Mouse (Mus musculus) gastrocnemius, postnatal 10 days (tissue): ENCODE measurements around the gene Gimap3. TPM values are rescaled to one million over a fixed set of nuclear protein-coding genes. Genes with fewer than 3 reads are reported as not detected.
A peak's percentile ranks its signal among the peaks of the same experiment; 100 is the strongest.

Source experiments
- DNase-seq: peaks from one replicate; pipeline ENCODE4 v3.0.0; 2021; ENCODE audit warnings: mixed read lengths
- total RNA-seq, 2 experiments: library from RNA; stranded (reverse); gene quantifications; 2 replicates each; pipeline ENCODE4 v1.2.3; 2021

Gimap3 gene
- total RNA-seq, 2 experiments from 2014 or later = 0.16 to 0.20 TPM

DNA sequence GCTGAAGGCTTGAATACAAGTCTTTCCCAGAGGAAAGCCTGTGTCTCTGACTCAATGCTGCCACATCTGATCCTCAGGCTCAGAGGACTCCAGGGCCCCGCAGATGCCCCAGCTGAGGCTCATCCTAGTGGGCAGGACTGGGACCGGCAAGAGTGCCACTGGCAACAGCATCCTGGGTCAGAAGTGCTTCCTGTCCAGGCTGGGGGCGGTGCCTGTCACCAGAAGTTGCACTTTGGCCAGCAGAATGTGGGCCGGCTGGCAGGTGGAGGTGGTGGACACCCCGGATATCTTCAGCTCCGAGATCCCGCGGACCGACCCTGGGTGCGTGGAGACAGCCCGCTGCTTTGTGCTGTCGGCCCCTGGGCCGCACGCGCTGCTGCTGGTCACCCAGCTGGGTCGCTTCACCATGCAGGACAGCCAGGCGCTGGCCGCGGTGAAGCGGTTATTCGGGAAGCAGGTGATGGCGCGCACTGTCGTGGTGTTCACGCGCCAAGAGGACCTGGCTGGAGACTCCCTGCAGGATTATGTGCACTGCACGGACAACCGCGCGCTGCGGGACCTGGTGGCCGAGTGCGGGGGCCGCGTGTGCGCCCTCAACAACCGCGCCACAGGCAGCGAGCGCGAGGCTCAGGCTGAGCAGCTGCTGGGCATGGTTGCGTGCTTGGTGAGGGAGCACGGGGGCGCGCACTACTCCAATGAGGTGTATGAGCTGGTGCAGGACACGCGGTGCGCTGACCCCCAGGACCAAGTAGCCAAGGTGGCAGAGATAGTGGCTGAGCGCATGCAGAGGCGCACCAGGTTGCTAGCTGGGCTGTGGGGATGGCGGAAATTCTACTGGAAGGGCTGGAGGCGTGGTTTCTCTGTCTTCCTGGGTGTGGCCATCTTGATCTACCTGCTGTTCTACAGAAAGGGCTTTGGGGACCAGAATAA lies 28.0 kb downstream of the Gimap3 start:
- DNase-seq = no peak

DNA sequence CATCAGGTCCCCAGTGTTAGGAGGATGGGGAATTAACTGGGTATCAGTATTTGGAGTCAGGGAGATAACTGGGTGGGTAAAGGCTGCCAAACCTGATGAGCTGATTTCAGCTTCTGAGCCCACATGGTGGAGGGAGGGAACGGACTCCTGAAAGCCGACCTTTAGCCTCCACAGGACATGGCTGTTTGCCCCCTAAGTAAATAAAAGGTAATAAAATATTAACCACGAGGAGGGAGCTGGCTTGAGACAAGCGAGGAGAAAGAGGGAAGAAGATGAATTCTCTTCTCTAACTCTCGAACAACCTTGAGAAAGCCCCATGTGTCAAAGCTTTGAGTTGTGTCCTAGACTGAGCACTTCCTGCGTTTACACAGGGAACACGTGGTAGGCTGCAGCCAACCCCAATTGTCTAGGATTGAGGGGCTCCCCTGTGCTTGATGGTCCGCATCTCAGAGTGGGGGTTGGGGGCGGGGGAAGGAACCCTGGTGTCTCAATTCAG lies 28.9 kb downstream of the Gimap3 start:
- DNase-seq = no peak

DNA sequence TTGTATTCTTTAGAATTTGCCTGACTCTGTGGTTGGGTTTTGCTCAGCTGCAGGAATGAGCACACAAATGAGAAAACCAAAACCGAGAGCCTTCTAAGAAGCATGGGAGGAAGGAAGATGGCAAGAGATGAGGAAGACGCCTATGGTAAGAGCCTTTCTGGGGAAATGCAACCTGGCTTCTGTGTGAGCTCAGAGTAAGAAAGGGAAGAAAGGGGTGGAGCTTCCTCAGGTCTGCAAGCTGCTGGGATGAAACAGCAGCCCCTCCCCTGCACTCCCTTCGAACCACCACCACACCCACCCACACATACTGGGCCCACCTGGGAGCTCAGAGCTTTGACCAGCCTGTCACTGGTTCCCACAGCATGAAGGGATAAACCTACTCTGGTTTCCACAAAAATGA lies 29.4 kb downstream of the Gimap3 start:
- no peak for DNase-seq

DNA sequence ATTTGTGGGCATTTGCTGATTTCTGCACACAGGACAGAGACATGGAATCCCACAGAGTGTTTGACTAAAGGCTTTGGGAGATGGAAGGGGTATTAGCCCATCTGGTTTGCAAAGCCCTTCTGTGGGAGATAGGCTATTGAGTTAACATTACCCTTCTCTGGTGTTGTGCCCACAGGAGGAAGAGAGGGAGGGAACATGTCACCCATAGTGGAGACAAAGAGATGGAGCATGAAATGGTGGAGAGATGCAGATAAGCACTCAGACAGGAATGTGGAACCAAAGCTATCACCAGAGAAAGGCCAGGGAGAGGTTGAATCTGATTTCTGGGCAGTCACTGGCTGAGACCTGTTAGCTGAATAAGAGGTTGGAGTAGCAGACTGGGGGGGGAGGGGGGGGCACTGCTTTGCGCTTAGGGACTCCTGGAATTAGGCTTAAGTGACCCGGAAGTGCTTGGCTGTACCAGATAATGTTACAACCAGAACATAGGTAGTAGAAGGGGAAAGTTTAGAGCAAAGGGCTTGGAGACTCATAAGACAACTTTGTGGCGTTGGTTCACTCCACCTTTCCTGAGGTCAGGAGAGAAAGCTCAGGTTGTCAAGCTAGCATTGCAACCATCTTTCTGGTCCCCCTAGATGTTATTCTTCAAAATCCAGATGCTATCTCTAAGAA lies 30.0 kb downstream of the Gimap3 start:
- DNase-seq = no peak

DNA sequence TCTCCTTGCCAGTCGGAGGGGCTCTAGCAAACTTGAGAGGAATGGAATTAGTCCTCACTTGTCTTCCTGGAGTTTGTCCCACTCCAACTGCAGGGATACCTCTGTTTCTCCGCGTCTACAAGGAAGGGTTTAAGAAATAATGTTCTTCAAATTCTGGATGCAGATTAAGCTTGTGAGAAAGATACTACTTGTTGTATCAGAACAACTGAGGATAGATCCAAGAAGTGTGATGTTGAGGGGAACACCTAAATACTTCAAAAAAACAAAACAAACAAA lies 30.9 kb downstream of the Gimap3 start:
- DNase-seq = no peak

DNA sequence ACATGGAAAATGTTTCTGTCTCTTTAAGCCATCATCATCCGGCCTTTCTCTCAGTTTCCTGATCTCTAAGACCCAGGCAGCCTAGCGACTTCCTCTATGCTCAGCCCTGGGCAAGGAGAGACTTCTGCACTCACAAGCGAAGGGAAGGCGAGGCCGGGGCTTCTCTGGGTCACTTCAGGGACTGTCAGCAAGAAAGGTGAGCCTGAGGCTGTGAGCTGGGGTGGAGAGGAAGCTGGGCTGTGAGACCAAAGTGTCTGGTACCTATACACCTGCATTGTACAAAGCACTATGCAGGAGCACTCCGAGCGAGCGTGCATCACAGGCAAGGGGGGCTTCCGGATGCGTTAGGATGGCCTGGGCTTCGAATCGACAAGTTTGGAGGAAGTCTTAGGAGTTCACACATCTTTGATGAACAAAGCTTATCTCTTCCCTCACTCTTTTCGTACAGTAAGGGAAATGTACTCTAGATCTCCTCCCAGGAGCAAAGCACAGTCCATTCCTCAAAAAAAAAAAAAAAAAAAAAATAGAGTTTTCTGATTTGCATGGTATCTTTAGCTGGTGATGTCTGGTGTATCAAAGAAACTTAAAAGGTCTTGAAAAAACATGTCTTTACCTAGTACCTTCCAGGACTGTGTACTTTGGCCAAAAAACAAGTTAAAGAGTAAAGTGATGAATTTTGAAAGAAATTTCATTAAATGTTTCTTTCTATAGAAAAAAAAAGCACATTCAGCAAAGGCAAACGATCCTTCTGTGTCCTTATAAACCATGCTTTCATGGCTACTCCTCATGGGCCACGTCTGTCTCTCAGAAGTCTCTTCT lies 31.5 kb downstream of the Gimap3 start, which contains the start of gene Gimap1:
Gene Gimap1, plus strand, starts transcription at position 94 of the 819 bp plus-strand sequence.
- DNase-seq = no peak

DNA sequence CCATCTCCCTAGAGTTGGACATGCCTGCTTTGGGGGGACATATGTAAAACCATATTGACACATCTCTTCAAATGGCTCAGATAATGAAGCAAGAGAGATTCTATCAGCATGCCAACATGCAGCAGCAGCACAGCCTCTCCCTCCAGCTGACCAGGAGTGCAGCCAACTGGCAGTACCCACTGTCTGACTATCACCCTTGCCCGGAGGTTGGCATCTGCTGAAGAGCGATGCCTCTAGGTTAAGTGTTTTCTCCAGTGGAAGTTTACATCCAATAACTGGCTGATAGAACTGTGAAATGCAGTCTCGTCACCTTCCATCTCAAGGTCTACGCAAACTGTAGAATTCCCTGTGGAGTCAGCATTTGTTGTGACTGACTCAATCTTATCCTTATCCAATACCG lies 33.0 kb downstream of the Gimap3 start:
- DNase-seq = no peak

DNA sequence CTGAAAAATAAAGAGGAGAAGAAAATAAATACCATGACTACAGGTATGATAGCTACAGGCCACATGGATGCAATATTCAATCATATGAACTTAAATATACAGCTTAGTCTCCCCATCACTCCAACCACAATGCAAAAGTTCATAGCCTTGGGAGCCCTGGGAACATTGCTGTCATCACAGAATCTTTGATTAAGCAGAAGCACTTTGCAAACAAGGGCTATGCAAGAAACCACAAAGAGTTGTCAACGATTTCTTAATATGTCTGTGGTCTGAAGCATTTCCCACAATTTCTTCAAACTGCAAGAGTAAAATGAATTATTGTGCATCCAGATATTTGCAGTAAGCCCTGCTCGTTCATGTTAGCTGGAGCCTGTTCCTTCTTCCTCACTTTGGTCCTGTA lies 33.6 kb downstream of the Gimap3 start:
- no peak for DNase-seq

DNA sequence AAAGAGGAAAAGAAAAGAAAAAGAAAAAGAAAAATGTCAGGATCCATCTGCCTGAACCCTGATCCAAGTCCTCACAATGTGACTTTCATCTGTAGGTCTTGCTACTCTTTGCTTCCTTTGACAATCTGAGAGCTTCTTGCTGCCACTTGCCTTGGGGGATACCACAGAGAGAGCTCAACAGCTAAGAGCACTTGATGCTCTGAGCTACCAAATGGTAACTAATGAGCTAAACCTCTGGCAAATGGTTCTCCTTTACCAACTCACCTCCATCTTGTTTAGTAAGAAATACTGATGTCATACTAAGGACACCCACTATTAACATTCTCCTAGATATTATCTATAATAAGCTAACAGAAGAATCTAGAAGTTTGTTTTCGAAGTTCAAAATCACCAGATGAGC lies 37.0 kb downstream of the Gimap3 start:
- no peak for DNase-seq

DNA sequence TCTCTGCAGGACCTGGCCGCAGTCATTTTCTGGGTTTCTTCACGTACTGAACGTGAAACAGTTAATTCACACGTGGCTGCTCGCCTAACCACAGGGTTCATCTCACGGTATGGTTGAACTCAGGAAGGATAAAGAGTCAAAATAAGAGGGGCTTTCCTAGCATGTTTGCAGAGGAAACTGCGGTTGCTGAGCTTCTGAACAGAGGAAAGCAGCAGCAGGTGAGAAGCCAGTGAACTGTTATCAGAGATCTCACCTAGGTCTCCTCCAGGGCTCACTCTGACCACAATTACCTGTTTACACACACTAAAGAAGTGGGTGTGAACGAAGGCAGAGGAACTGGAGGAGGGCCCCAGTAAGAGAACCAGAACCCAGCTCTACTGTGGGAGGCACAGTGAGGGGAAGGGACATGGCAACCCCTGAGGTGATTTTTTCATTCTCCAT lies 37.8 kb downstream of the Gimap3 start:
- no peak for DNase-seq

DNA sequence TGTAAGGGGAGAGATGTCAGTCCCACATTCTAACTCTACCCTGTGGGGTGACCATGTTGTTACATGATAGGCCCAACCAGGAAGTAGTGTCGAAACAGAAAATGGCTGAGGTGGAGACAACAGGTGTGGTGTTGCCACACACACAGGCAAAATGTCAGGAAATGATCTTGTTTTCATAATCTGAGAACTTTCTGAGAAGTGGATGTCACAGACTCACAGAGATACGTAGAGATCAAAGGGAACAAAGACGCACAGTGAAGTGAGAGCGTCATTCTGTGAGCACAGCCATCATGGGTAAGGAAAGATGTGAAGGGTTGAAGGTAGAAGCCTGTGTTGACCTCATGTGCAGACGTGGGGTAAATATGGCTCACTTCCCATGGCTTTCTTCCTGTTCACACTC lies 42.9 kb downstream of the Gimap3 start:
- no peak for DNase-seq

DNA sequence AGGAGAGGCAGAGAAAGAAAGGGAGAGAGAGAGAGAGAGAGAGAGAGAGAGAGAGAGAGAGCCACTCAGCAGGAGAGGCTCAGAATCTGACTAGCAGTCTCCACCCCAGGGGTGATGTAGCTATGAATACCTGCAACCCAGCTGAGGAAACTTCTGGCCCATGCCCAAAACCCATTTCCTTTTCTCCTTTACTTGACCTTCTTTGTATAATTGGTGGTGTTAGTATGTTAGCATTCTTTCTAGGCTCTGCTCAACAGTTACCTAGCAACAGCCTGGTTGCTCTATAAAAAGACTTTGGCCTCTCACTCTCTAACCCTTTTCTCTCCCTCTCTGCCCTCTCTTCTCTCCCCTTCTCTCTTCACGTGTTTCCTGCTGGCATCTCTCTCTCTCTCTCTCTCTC lies 45.2 kb downstream of the Gimap3 start:
- DNase-seq = peak; percentile 17

DNA sequence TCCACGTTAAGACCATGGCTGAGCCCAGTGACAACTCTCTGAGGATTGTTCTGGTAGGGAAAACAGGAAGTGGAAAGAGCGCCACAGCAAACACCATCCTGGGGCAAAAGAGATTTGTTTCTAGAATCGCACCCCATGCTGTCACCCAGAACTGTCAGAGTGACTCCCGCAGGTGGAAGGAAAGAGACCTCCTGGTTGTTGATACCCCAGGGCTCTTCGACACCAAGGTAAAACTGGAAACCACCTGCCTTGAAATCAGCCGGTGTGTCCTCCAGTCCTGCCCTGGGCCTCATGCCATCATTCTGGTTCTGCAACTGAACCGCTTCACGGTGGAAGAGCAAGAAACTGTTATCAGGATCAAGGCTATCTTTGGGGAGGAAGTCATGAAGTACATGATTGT lies 47.2 kb downstream of the Gimap3 start:
- DNase-seq = no peak

DNA sequence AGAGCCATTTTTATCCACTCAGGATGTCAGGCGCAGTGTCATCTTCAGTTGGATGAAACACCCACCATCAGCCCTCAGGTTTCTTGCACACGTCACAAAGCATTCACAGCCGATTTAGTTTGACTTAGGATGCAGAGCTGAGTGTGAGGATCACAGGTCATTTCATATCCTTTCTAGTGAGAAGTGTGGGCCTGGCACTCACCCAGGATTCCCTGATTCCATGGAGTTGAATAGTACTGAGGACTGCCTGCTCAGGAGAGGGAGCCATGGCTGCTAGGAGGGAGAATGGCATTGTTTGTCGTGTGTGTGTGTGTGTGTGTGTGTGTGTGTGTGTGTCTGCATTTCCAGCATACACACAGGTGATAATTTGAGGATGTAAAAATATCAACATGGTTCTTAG lies 50.3 kb downstream of the Gimap3 start:
- no peak for DNase-seq

DNA sequence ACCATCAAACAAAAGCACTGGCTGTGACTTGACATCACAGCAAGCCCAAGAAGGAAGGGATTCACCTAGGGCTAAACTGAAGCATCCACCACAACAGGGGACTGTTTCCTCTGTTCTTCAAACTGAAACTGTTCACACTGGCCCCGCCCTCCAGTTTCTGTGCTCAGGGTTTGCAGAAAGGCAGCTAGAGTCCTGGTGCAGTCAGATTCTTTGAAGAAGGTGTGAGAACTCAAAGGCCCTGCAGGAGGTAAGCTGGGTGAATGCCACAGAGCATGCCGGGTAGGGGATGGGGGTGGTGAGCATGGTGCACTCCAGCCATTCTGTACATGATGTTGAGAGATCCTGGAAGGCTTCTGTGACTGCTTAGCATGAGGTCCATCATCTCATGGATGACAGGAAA lies 52.2 kb downstream of the Gimap3 start, which contains the start of the genes Gm28053 and Gimap7:
Gene Gm28053, plus strand, starts transcription at position 153 of the 400 bp plus-strand sequence.
Gene Gimap7, plus strand, starts transcription at position 167 of the 400 bp plus-strand sequence.
- no peak for DNase-seq

Other genes with a start within 250 kb of the Gimap3 start
- gene Atp6v0e2, start 233.2 kb downstream of the Gimap3 start, total RNA-seq = 10 to 100 TPM; 42.3 to 47.3 TPM
- gene Lrrc61, start 216.1 kb downstream of the Gimap3 start, total RNA-seq = 10 to 100 TPM; 11.9 to 14.1 TPM
- 10 to 100 TPM; 40.1 to 47.0 TPM for gene Rarres2, start 198.1 kb downstream of the Gimap3 start, total RNA-seq
- not detected for gene Gm45021, start 181.2 kb downstream of the Gimap3 start, total RNA-seq
- gene Repin1, start 177.0 kb downstream of the Gimap3 start, total RNA-seq = 10 to 100 TPM; 18.5 to 25.2 TPM
- gene Gm44965, start 176.9 kb downstream of the Gimap3 start, total RNA-seq = 1 to 10 TPM in 1 of 2 experiments, not detected in 1; 5.4 TPM
- 1 to 10 TPM; 5.1 TPM for gene Zfp775, start 168.8 kb downstream of the Gimap3 start, total RNA-seq
- gene AI854703, start 144.1 kb downstream of the Gimap3 start, total RNA-seq = under 1 TPM; 0.36 to 0.47 TPM
- 1 to 10 TPM; 4.0 to 7.4 TPM for gene Gimap8, start 123.6 kb downstream of the Gimap3 start, total RNA-seq
- gene Gimap9, start 94.7 kb downstream of the Gimap3 start, total RNA-seq = 1 to 10 TPM; 2.2 to 2.3 TPM
- gene Gimap4, start 86.3 kb downstream of the Gimap3 start, total RNA-seq = 10 to 100 TPM; 13.5 to 16.5 TPM
- gene Gimap6, start 62.6 kb downstream of the Gimap3 start, total RNA-seq = 10 to 100 TPM; 24.2 to 29.4 TPM
- gene Gm28053, start 52.2 kb downstream of the Gimap3 start, total RNA-seq = 1 to 10 TPM; 2.1 to 5.2 TPM
- not detected for gene Gimap7, start 52.2 kb downstream of the Gimap3 start, total RNA-seq
- 1 to 10 TPM; 7.9 to 9.1 TPM for gene Gimap1, start 31.8 kb downstream of the Gimap3 start, total RNA-seq
- gene Gimap5, start 24.7 kb downstream of the Gimap3 start, total RNA-seq = 1 to 10 TPM; 4.9 to 7.4 TPM
- 10 to 100 TPM; 10.8 to 15.2 TPM for gene Tmem176a, start 70.1 kb upstream of the Gimap3 start, total RNA-seq
- gene Tmem176b, start 70.6 kb upstream of the Gimap3 start, total RNA-seq = 10 to 100 TPM; 32.9 to 45.7 TPM
- gene Aoc1, start 102.0 kb upstream of the Gimap3 start, total RNA-seq = not detected
- gene 1600015I10Rik, start 159.0 kb upstream of the Gimap3 start, total RNA-seq = not detected
- gene Doxl2, start 204.1 kb upstream of the Gimap3 start, total RNA-seq = not detected
- gene Svs1, start 216.0 kb upstream of the Gimap3 start, total RNA-seq = not detected